In the genomic region with DNA sequence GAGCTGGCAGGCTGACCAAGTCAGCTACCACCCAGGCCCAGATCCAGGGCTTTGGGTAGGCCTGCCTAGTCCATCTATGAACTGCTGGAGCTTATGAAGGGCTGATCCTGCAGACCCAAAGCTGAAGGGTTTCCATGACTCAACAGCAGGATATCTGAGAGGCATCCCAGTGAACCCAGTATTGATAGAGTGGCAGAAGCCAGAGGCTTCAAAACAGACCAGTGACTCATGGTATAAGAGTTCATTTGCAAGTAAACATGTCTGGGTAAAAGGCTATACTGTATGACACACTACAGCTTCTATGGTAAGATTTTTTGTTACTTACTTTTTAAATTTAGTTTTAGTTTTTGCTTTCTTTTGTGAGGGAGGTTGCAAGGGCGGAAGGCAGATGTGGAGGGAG, we compare ENCODE assay signal across 17 mouse cellular contexts. TPM values are rescaled to one million over a fixed set of nuclear protein-coding genes. Genes with fewer than 3 reads are reported as not detected.
"Had no signal": no experiment of that assay in that cellular context is flagged by ENCODE, and none has a peak within 500 bp of the region (broad histone marks: within the 10 kb centered on the region; RNA-seq: fewer than 3 reads in every experiment).

No protein-coding gene starts in this region.

- H3K27ac ChIP-seq: liver, embryonic 15.5 days; lung, embryonic 15.5 days; midbrain, embryonic 10.5 days; midbrain, embryonic 13.5 days; midbrain, embryonic 15.5 days; neural tube, embryonic 12.5 days; stomach, embryonic 15.5 days had no signal

- H3K36me3 ChIP-seq: liver, embryonic 15.5 days; lung, embryonic 15.5 days; midbrain, embryonic 10.5 days; midbrain, embryonic 13.5 days; midbrain, embryonic 15.5 days; neural tube, embryonic 12.5 days; stomach, embryonic 15.5 days had no signal

- H3K9me3 ChIP-seq: liver, embryonic 15.5 days; lung, embryonic 15.5 days; midbrain, embryonic 10.5 days; midbrain, embryonic 13.5 days; midbrain, embryonic 15.5 days; neural tube, embryonic 12.5 days; stomach, embryonic 15.5 days had no signal

- H3K9ac ChIP-seq: liver, embryonic 15.5 days; liver, postnatal 0 days; lung, embryonic 15.5 days; midbrain, embryonic 13.5 days; midbrain, embryonic 15.5 days; neural tube, embryonic 12.5 days; stomach, embryonic 15.5 days had no signal

- H3K4me2 ChIP-seq: liver, embryonic 15.5 days; lung, embryonic 15.5 days; midbrain, embryonic 13.5 days; midbrain, embryonic 15.5 days; neural tube, embryonic 12.5 days; stomach, embryonic 15.5 days had no signal

- H3K4me3 ChIP-seq: liver, embryonic 15.5 days; lung, embryonic 15.5 days; midbrain, embryonic 10.5 days; midbrain, embryonic 13.5 days; midbrain, embryonic 15.5 days; neural tube, embryonic 12.5 days; stomach, embryonic 15.5 days had no signal

- ATAC-seq: liver, postnatal 0 days; midbrain, embryonic 13.5 days; midbrain, embryonic 15.5 days had no signal

- DNase-seq: liver, postnatal 0 days; lung, adult 2 months; lung, postnatal 10 days; lung, postnatal 4 days; right cerebral cortex, postnatal 14 days; thymus, adult 18-20 months; thymus, postnatal 25 days; thymus, postnatal 4 days had no signal

- H3K27me3 ChIP-seq: liver, embryonic 15.5 days; lung, embryonic 15.5 days; midbrain, embryonic 13.5 days; midbrain, embryonic 15.5 days; neural tube, embryonic 12.5 days; stomach, embryonic 15.5 days had no signal

- H3K4me1 ChIP-seq: liver, embryonic 15.5 days; lung, embryonic 15.5 days; midbrain, embryonic 13.5 days; midbrain, embryonic 15.5 days; neural tube, embryonic 12.5 days; stomach, embryonic 15.5 days had no signal

RNA-seq across cellular contexts. Expression of gene Slc28a2, which starts 30.1 kb away (rescaled TPM):
- total RNA-seq: midbrain, postnatal 0 days had no signal
- polyA plus RNA-seq: midbrain, embryonic 10.5 days; midbrain, embryonic 13.5 days; midbrain, embryonic 15.5 days; neural tube, embryonic 14.5 days had no signal
